Mouse (Mus musculus) erythroblast, embryonic 14.5 days (primary cell): Measurements from ENCODE around the gene Myh3. TPM values are rescaled to one million over a fixed set of nuclear protein-coding genes. Genes with fewer than 3 reads are reported as not detected.

Experiments
- H3K27me3 ChIP-seq: 2 replicates; pipeline ENCODE4 v1.6.1; 2012; ENCODE audit warnings: inconsistent platforms; ENCODE audit not compliant: control insufficient read depth
- H3K36me3 ChIP-seq: 2 replicates; pipeline ENCODE4 v1.6.1; 2012; ENCODE audit warnings: mild to moderate bottlenecking, inconsistent platforms; ENCODE audit not compliant: control insufficient read depth
- H3K4me1 ChIP-seq: 2 replicates; pipeline ENCODE4 v1.6.1; 2012; ENCODE audit warnings: inconsistent platforms; ENCODE audit not compliant: control insufficient read depth
- H3K4me3 ChIP-seq: replicated peaks from 2 replicates; pipeline ENCODE3; 2012; ENCODE audit warnings: moderate library complexity, mild to moderate bottlenecking, inconsistent platforms
- H3K9me3 ChIP-seq: 2 replicates; pipeline ENCODE4 v1.6.1; 2012; ENCODE audit warnings: low read length, inconsistent platforms, mixed read lengths; ENCODE audit not compliant: control insufficient read depth
- GATA1 ChIP-seq: IDR thresholded peaks from 2 replicates; pipeline ENCODE4 v1.6.1; 2012; ENCODE audit warnings: low read length, inconsistent platforms, mixed read lengths
- TAL1 ChIP-seq: IDR thresholded peaks from 3 replicates; pipeline ENCODE4 v1.6.1; 2012; ENCODE audit warnings: low read length, inconsistent platforms, mixed read lengths
- polyA plus RNA-seq: library from polyadenylated mRNA; stranded (reverse); fragments of >175 nt; gene quantifications from 2 replicates; pipeline ENCODE4 v1.2.3, GENCODE M21; 2012

Myh3 gene
- polyA plus RNA-seq, 1 experiment, result not detected

GRCm38 (mm10) chr11:67097709-67098108 lies 19.6 kb downstream of the Myh3 start:
- H3K4me3 ChIP-seq, result no peak overlapping the region
- TF ChIP-seq GATA1 (no peak), TAL1 (no peak)

GRCm38 (mm10) chr11:67098427-67098826 lies 20.3 kb downstream of the Myh3 start:
- Histone ChIP-seq H3K4me3 (no peak overlapping the region), H3K36me3 (no peaks in the 10 kb centered on the region), H3K9me3 (no peaks in the 10 kb centered on the region), H3K4me1 (no peaks in the 10 kb centered on the region; the same call in 1 of the 2 replicates), H3K27me3 (peaks cover 5% of the 10 kb centered on the region; the same call in 1 of the 2 replicates)
- TF ChIP-seq GATA1 (no peak), TAL1 (no peak)

More at GRCm38 (mm10) chr11:67097709-67098108, 19.6 kb downstream of the Myh3 start:
- H3K36me3 ChIP-seq, result no peaks in the 10 kb centered on the region
- peaks cover 5% of the 10 kb centered on the region; the same call in 1 of the 2 replicates for H3K27me3 ChIP-seq
- H3K9me3 ChIP-seq, result no peaks in the 10 kb centered on the region
- no peaks in the 10 kb centered on the region; the same call in 1 of the 2 replicates for H3K4me1 ChIP-seq

GRCm38 (mm10) chr11:67099241-67099640 lies 21.1 kb downstream of the Myh3 start:
- no peak for TF ChIP-seq TAL1
- no peak for TF ChIP-seq GATA1
- Histone ChIP-seq H3K27me3 (peaks cover 4% of the 10 kb centered on the region; the same call in 1 of the 2 replicates), H3K9me3 (no peaks in the 10 kb centered on the region), H3K36me3 (no peaks in the 10 kb centered on the region), H3K4me1 (no peaks in the 10 kb centered on the region; the same call in 1 of the 2 replicates), H3K4me3 (no peak overlapping the region)

- no peak overlapping the region for H3K4me3 ChIP-seq
- no peak for TF ChIP-seq GATA1
- no peak for TF ChIP-seq TAL1
- H3K4me1 ChIP-seq, result no peaks in the 10 kb centered on the region; the same call in 1 of the 2 replicates
- H3K36me3 ChIP-seq, result no peaks in the 10 kb centered on the region
- no peaks in the 10 kb centered on the region for H3K27me3 ChIP-seq
- no peaks in the 10 kb centered on the region for H3K9me3 ChIP-seq
Observed at GRCm38 (mm10) chr11:67100169-67100568, 22.1 kb downstream of the Myh3 start.

GRCm38 (mm10) chr11:67101713-67102112 lies 23.6 kb downstream of the Myh3 start:
- Histone ChIP-seq H3K4me1 (no peaks in the 10 kb centered on the region; the same call in 1 of the 2 replicates), H3K4me3 (no peak overlapping the region), H3K9me3 (no peaks in the 10 kb centered on the region), H3K36me3 (no peaks in the 10 kb centered on the region), H3K27me3 (no peaks in the 10 kb centered on the region)
- TF ChIP-seq GATA1, result no peak
- TF ChIP-seq TAL1, result no peak

GRCm38 (mm10) chr11:67103256-67103655 lies 25.2 kb downstream of the Myh3 start:
- H3K9me3 ChIP-seq, result no peaks in the 10 kb centered on the region
- no peaks in the 10 kb centered on the region for H3K27me3 ChIP-seq
- no peaks in the 10 kb centered on the region for H3K36me3 ChIP-seq
- H3K4me3 ChIP-seq, result no peak overlapping the region
- TF ChIP-seq TAL1 (no peak), GATA1 (no peak)
- no peaks in the 10 kb centered on the region; the same call in 1 of the 2 replicates for H3K4me1 ChIP-seq

GRCm38 (mm10) chr11:67104242-67104641 lies 26.1 kb downstream of the Myh3 start:
- Histone ChIP-seq H3K9me3 (no peaks in the 10 kb centered on the region), H3K27me3 (no peaks in the 10 kb centered on the region), H3K4me1 (no peaks in the 10 kb centered on the region; the same call in 1 of the 2 replicates), H3K4me3 (no peak overlapping the region), H3K36me3 (no peaks in the 10 kb centered on the region)
- TF ChIP-seq GATA1 (no peak), TAL1 (no peak)

GRCm38 (mm10) chr11:67104714-67105113 lies 26.6 kb downstream of the Myh3 start:
- TF ChIP-seq GATA1 (no peak), TAL1 (no peak)
- H3K27me3 ChIP-seq, result no peaks in the 10 kb centered on the region

GRCm38 (mm10) chr11:67105689-67106088 lies 27.6 kb downstream of the Myh3 start:
- H3K4me1 ChIP-seq, result no peaks in the 10 kb centered on the region; the same call in 1 of the 2 replicates
- no peaks in the 10 kb centered on the region for H3K27me3 ChIP-seq
- no peaks in the 10 kb centered on the region for H3K36me3 ChIP-seq
- no peaks in the 10 kb centered on the region for H3K9me3 ChIP-seq
- TF ChIP-seq GATA1 (no peak), TAL1 (no peak)
- H3K4me3 ChIP-seq, result no peak overlapping the region

More at GRCm38 (mm10) chr11:67104714-67105113, 26.6 kb downstream of the Myh3 start:
- H3K36me3 ChIP-seq, result no peaks in the 10 kb centered on the region
- H3K4me3 ChIP-seq, result no peak overlapping the region
- no peaks in the 10 kb centered on the region for H3K9me3 ChIP-seq
- H3K4me1 ChIP-seq, result no peaks in the 10 kb centered on the region; the same call in 1 of the 2 replicates

GRCm38 (mm10) chr11:67106973-67107372 lies 28.9 kb downstream of the Myh3 start:
- no peaks in the 10 kb centered on the region for H3K9me3 ChIP-seq
- no peak for TF ChIP-seq TAL1
- no peak for TF ChIP-seq GATA1

More at GRCm38 (mm10) chr11:67106973-67107372, 28.9 kb downstream of the Myh3 start:
- Histone ChIP-seq H3K4me1 (no peaks in the 10 kb centered on the region), H3K36me3 (no peaks in the 10 kb centered on the region), H3K27me3 (no peaks in the 10 kb centered on the region), H3K4me3 (no peak overlapping the region)
